Mouse (Mus musculus) midbrain, postnatal 0 days (tissue): ENCODE measurements around the gene Exoc8. TPM values are rescaled to one million over a fixed set of nuclear protein-coding genes. Genes with fewer than 3 reads are reported as not detected.

Experiments used
- ATAC-seq: fragments of 200-750 bp; cut with Nextera tagmentation; 2 replicates; pipeline ENCODE4 v1.8.0; 2017; ENCODE audit warnings: moderate number of reproducible peaks, mild to moderate bottlenecking, moderate TSS enrichment, moderate library complexity; ENCODE audit not compliant: low FRiP score
- DNase-seq: peaks from one replicate; pipeline ENCODE4 v3.0.0-alpha.2; 2015; ENCODE audit warnings: low spot score
- H3K27ac ChIP-seq: fragments of 300-500 bp; sonication (generic); 2 replicates; pipeline ENCODE4 v1.5.1; 2014; ENCODE audit warnings: low read depth, mild to moderate bottlenecking, low read length, mixed read lengths
- H3K27me3 ChIP-seq: fragments of 300-500 bp; sonication (generic); 2 replicates; pipeline ENCODE4 v1.6.1; 2014; ENCODE audit warnings: low read length, control low read depth, mixed read lengths; ENCODE audit not compliant: insufficient read depth
- H3K36me3 ChIP-seq: fragments of 300-500 bp; sonication (generic); 2 replicates; pipeline ENCODE4 v1.6.1; 2014; ENCODE audit warnings: low read length, control low read depth, mixed read lengths; ENCODE audit not compliant: insufficient read depth
- H3K4me1 ChIP-seq: fragments of 300-500 bp; sonication (generic); 2 replicates; pipeline ENCODE4 v1.6.1; 2014; ENCODE audit warnings: mild to moderate bottlenecking, control low read depth, antibody characterized with exemption, low read length, mixed read lengths; ENCODE audit not compliant: insufficient read depth
- H3K4me2 ChIP-seq: fragments of 300-500 bp; sonication (generic); 2 replicates; pipeline ENCODE4 v1.6.1; 2014; ENCODE audit warnings: low read depth, mild to moderate bottlenecking, low read length, mixed read lengths; ENCODE audit not compliant: poor library complexity, severe bottlenecking
- H3K4me3 ChIP-seq: fragments of 300-500 bp; sonication (generic); 2 replicates; pipeline ENCODE4 v1.5.1; 2014; ENCODE audit warnings: low read depth, mild to moderate bottlenecking, low read length, moderate library complexity
- H3K9ac ChIP-seq: fragments of 300-500 bp; sonication (generic); replicated peaks from 2 replicates; pipeline ENCODE4 v1.6.1; 2014; ENCODE audit warnings: mild to moderate bottlenecking, low read length, moderate library complexity, mixed read lengths; ENCODE audit not compliant: poor library complexity, severe bottlenecking
- H3K9me3 ChIP-seq: fragments of 300-500 bp; sonication (generic); 2 replicates; pipeline ENCODE4 v1.6.1; 2016; ENCODE audit warnings: low read length, control low read depth
- CTCF ChIP-seq: IDR thresholded peaks from 2 replicates; pipeline ENCODE4 v1.5.1; 2016; ENCODE audit warnings: antibody characterized with exemption, mild to moderate bottlenecking
- whole genome bisulfite sequencing: fragments of 180-500 bp; shearing (Covaris S2); extraction: QIAGEN DNeasy Blood & Tissue Kit; methylation state at CpG from one replicate; pipeline ENCODE4 v1.1.7; 2014; 5-methylcytosine and 5-hydroxymethylcytosine counted together
- polyA plus RNA-seq: library from polyadenylated mRNA; unstranded; fragments of >200 nt; fragmentation: Nextera tagmentation; extraction: Ambion mirVana; gene quantifications from 2 replicates; pipeline ENCODE4 v1.2.1, GENCODE M21; 2015
- total RNA-seq: library from RNA; depleted of rRNA; stranded (reverse); fragments of >200 nt; gene quantifications from 2 replicates; pipeline ENCODE4 v1.2.3, GENCODE M21; 2014

Exoc8 gene
- total and polyA plus RNA-seq, 2 experiments from 2014 or later, result 10.7 to 34.4 TPM

DNA sequence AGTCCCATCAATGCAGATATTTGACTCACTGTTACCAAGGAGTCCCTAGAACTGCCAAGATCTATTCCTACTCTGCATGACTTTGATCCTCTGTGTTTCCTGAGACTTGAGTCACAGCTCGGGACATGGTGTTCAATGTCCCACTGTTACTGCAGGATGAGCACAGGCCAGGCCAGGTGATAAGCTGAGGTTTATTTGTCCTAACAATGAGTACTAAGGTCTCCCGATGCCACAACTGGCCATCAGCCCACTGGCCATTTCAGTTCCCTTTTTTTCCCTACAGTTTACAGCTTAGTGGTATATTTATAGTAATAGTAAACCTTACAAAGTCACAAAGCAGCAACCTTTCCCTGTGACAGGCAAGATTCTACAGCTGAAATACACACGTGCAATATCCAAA lies 34.9 kb upstream of the Exoc8 start:
- no peaks in the 10 kb centered on the region for H3K27me3 ChIP-seq
- H3K4me3 ChIP-seq, result no peak overlapping the region
- no peak for ATAC-seq
- no peak overlapping the region for H3K27ac ChIP-seq
- WGBS, result 75% methylated on average over 3 of the region's 3 CpGs
- no peaks in the 10 kb centered on the region for H3K9me3 ChIP-seq
- H3K9ac ChIP-seq, result no peak overlapping the region
- no peak overlapping the region for H3K4me2 ChIP-seq
- no peak for TF ChIP-seq CTCF
- H3K36me3 ChIP-seq, result no peaks in the 10 kb centered on the region
- no peak for DNase-seq
- no peaks in the 10 kb centered on the region for H3K4me1 ChIP-seq

- H3K9ac ChIP-seq, result no peak overlapping the region
- WGBS, result 90% methylated on average over 4 of the region's 4 CpGs
- H3K27me3 ChIP-seq, result no peaks in the 10 kb centered on the region
- H3K27ac ChIP-seq, result no peak overlapping the region
- DNase-seq (no peak), ATAC-seq (no peak)
- H3K4me1 ChIP-seq, result no peaks in the 10 kb centered on the region
- no peak overlapping the region for H3K4me2 ChIP-seq
- 0 out of 2 replicates have a peak, but pooled peaks have one; percentile 7 for TF ChIP-seq CTCF
- H3K4me3 ChIP-seq, result no peak overlapping the region
- H3K36me3 ChIP-seq, result no peaks in the 10 kb centered on the region
- H3K9me3 ChIP-seq, result no peaks in the 10 kb centered on the region
Measured at GRCm38 (mm10) chr8:124930649-124931048, 33.1 kb upstream of the Exoc8 start.

DNA sequence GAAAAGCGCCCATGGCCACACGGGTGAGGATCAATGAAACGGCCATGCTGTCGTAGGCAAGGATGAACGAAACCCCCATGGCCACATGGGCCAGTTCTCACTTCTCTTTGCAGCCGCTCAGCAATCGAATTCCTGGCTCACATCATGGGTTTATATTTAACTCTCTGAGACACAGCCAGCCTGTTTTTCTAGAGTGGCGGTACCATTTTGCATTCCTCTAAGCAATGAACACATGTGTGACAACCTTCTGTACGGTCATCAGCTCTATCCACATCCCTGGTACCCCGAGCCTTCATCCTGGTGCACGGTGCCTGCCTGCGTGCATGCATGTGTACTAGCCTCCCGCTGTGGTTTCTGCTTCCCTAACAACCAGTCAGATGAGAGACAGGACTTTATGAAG lies 32.6 kb upstream of the Exoc8 start:
- 95% methylated on average over 13 of the region's 13 CpGs for WGBS
- Histone ChIP-seq H3K27ac (no peak overlapping the region), H3K9ac (no peak overlapping the region), H3K4me2 (no peak overlapping the region), H3K9me3 (no peaks in the 10 kb centered on the region), H3K36me3 (no peaks in the 10 kb centered on the region), H3K4me3 (no peak overlapping the region), H3K4me1 (no peaks in the 10 kb centered on the region), H3K27me3 (no peaks in the 10 kb centered on the region)
- no peak for TF ChIP-seq CTCF
- ATAC-seq, result no peak
- DNase-seq, result no peak

DNA sequence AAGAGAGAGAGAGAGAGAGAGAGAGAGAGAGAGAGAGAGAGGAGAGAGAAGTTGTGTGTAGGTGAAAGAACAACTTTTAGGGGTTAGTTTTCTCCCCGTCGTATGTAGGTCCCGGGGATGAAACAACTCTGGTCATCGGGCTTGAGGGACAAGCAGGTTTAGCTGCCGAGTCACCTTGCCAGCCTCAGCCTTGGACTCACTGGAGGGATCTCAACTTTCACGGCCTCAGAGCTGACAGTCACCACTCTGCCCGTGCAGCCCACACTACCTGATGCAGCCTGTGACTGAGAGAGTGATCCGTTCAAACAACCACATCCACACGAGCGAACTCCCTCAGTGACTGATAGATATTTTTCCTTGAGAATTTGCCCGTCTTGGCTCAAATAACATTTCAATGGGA lies 31.5 kb upstream of the Exoc8 start:
- no peak overlapping the region for H3K27ac ChIP-seq
- no peak overlapping the region for H3K4me2 ChIP-seq
- no peaks in the 10 kb centered on the region for H3K9me3 ChIP-seq
- no peak for DNase-seq
- no peak for ATAC-seq
- H3K4me1 ChIP-seq, result no peaks in the 10 kb centered on the region
- no peaks in the 10 kb centered on the region for H3K27me3 ChIP-seq
- H3K9ac ChIP-seq, result no peak overlapping the region
- H3K4me3 ChIP-seq, result no peak overlapping the region
- TF ChIP-seq CTCF, result no peak
- 91% methylated on average over 11 of the region's 11 CpGs for WGBS
- H3K36me3 ChIP-seq, result no peaks in the 10 kb centered on the region

- H3K9ac ChIP-seq, result no peak overlapping the region
- no peaks in the 10 kb centered on the region for H3K9me3 ChIP-seq
- ATAC-seq, result no peak
- WGBS, result 75% methylated on average over 10 of the region's 10 CpGs
- no peak overlapping the region for H3K27ac ChIP-seq
- H3K4me2 ChIP-seq, result no peak overlapping the region
- H3K4me1 ChIP-seq, result no peaks in the 10 kb centered on the region
- no peaks in the 10 kb centered on the region for H3K27me3 ChIP-seq
- peak; percentile 56 for DNase-seq
- TF ChIP-seq CTCF, result no peak
- H3K4me3 ChIP-seq, result no peak overlapping the region
- no peaks in the 10 kb centered on the region for H3K36me3 ChIP-seq
Measured at GRCm38 (mm10) chr8:124926351-124926771, 28.9 kb upstream of the Exoc8 start.

DNA sequence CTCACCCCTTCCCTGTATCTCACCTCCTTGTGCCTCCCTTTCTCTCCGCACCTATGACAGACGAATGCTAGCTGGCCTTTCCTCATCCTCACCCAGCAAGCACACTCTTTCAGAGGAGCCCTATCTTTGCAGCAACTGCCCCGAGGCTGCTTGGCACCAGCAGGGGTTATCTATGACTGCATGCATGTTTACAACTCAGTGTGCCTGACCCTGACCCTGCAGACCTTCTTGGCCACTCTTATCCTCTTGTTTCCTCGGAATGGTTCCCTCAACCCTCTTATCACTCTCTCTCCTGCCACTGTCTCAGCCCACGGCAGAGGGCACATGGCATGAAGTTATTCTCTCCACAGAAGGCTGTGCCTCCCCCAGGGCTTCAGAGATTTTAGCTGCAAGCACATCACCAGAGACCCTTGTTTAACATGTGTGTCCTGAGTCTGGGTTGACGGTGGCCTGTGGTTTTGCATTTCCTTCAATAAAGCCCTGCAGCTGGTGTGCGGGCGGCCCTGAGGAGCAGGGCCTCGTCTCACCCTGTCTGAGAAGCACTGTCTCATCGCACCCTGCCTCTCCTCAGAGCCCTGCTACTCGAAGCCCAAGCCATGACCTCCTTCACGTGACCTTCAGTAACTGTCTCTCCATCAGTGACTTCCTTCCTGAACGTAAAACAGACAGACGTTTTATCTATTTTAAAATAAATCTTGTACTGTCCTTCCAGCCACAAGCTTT lies 28.2 kb upstream of the Exoc8 start:
- Histone ChIP-seq H3K36me3 (no peaks in the 10 kb centered on the region), H3K4me2 (no peak overlapping the region), H3K9me3 (no peaks in the 10 kb centered on the region), H3K4me1 (no peaks in the 10 kb centered on the region), H3K27me3 (no peaks in the 10 kb centered on the region), H3K9ac (no peak overlapping the region), H3K27ac (no peak overlapping the region), H3K4me3 (no peak overlapping the region)
- DNase-seq, result no peak
- ATAC-seq, result no peak
- no peak for TF ChIP-seq CTCF
- 81% methylated on average over 14 of the region's 14 CpGs for WGBS
